In the genomic region with DNA sequence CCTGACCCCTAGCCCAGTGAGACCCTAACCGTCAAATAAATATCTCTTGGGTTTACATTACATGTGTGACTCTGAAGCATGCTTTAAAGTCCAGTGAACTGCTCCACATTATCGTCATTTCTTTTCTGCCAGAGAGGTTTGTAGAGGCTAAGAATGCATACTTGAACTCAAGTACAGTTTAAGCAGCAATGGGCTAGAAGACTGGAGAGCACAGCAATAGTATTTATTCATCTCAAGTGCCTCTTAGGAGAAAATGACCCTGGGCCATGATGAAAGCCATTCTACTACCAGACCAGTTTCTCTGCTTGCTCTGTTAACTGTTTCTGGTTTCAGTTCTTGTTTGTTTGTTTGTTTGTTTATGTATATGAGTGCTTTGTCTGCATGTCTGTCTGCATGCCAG, we compare ENCODE assay signal across 26 mouse cellular contexts. TPM values are rescaled to one million over a fixed set of nuclear protein-coding genes. Genes with fewer than 3 reads are reported as not detected.
DNase-seq lines count a peak whose midpoint lies in the region; ATAC-seq and TF ChIP-seq lines count a peak whose summit lies in the region.
"Had no signal": no experiment of that assay in that cellular context is flagged by ENCODE, and none has a peak within 500 bp of the region (broad histone marks: within the 10 kb centered on the region; RNA-seq: fewer than 3 reads in every experiment).

No protein-coding gene starts in this region.

- peak; percentile 96 for TF ChIP-seq EP300 in lung, postnatal 0 days (IDR thresholded peaks at IDR 0.05)

- no peaks in the 10 kb centered on the region for H3K27me3 ChIP-seq in lung, embryonic 14.5 days (ENCODE audit: insufficient read depth, low read length)
- H3K27me3 ChIP-seq in lung, postnatal 0 days (replicated peaks; ENCODE audit: insufficient read depth, low read length), result no peaks in the 10 kb centered on the region
- H3K27me3 ChIP-seq: embryonic facial prominence, embryonic 12.5 days; embryonic facial prominence, embryonic 15.5 days had no signal

- ATAC-seq in lung, embryonic 14.5 days (ENCODE audit: insufficient read depth), result peak; percentile 58; the same call in 1 of the 2 replicates
- ATAC-seq in lung, postnatal 0 days, result peak; percentile 95
- ATAC-seq: activated CD4-positive, CD25-positive, alpha-beta regulatory T cell, adult 4 months; forebrain, embryonic 14.5 days; forebrain, postnatal 0 days; hindbrain, postnatal 0 days had no signal

- no peaks in the 10 kb centered on the region for H3K36me3 ChIP-seq in lung, embryonic 14.5 days (ENCODE audit: insufficient read depth)
- no peaks in the 10 kb centered on the region for H3K36me3 ChIP-seq in lung, postnatal 0 days (ENCODE audit: insufficient read depth, low read length)
- H3K36me3 ChIP-seq: embryonic facial prominence, embryonic 12.5 days; embryonic facial prominence, embryonic 15.5 days; heart, embryonic 10.5 days; heart, embryonic 13.5 days had no signal

- H3K4me1 ChIP-seq in lung, embryonic 14.5 days (ENCODE audit: insufficient read depth), result peaks cover 5% of the 10 kb centered on the region; the same call in 1 of the 2 replicates
- no peaks in the 10 kb centered on the region for H3K4me1 ChIP-seq in lung, adult 2 months (ENCODE audit: control insufficient read depth, insufficient read depth, low read length)
- H3K4me1 ChIP-seq in lung, postnatal 0 days (ENCODE audit: insufficient read depth, low read depth, low read length), result peaks cover 4% of the 10 kb centered on the region; the same call in 1 of the 2 replicates

- H3K27ac ChIP-seq in lung, embryonic 14.5 days (ENCODE audit: low read depth), result no peak overlapping the region
- no peak overlapping the region for H3K27ac ChIP-seq in lung, postnatal 0 days (ENCODE audit: low read length)
- H3K27ac ChIP-seq: embryonic facial prominence, embryonic 12.5 days; embryonic facial prominence, embryonic 15.5 days; heart, adult 2 months; heart, embryonic 10.5 days; heart, embryonic 13.5 days; hindbrain, embryonic 14.5 days; hindbrain, postnatal 0 days had no signal

- no peak for TF ChIP-seq CTCF in lung, embryonic 14.5 days (IDR thresholded peaks at IDR 0.05; ENCODE audit: low read depth)
- TF ChIP-seq CTCF in lung, adult 2 months (IDR thresholded peaks at IDR 0.05; ENCODE audit: insufficient read depth, low read length), result no peak
- no peak for TF ChIP-seq CTCF in lung, postnatal 0 days (IDR thresholded peaks at IDR 0.05)

- peak; percentile 65 for DNase-seq in lung, embryonic 14.5 days
- no peak for DNase-seq in lung, adult 2 months
- peak; percentile 92 for DNase-seq in lung, postnatal 0 days (ENCODE audit: low spot score)
- DNase-seq in lung, postnatal 25 days (ENCODE audit: low spot score), result peak; percentile 83
- DNase-seq in adrenal gland, adult 8-10 months, result no peak
- DNase-seq in layer of hippocampus, adult 18-20 months (ENCODE audit: low spot score in 2 of 2), result no peak
- DNase-seq: adrenal gland, postnatal 10 days; adrenal gland, postnatal 36 days; cerebellum, adult 11 months; cerebellum, adult 2 months; cerebellum, adult 9-11 months; forebrain, postnatal 0 days; gastrocnemius, postnatal 36 days; heart, adult 2 months; heart, postnatal 14 days; heart, postnatal 4 days had no signal

- no peak overlapping the region for H3K4me2 ChIP-seq in lung, embryonic 14.5 days
- H3K4me2 ChIP-seq in lung, postnatal 0 days (replicated peaks; ENCODE audit: low read depth, low read length), result no peak overlapping the region
- H3K4me2 ChIP-seq: embryonic facial prominence, embryonic 12.5 days; embryonic facial prominence, embryonic 15.5 days; heart, embryonic 13.5 days; hindbrain, embryonic 14.5 days had no signal

- no peak overlapping the region for H3K4me3 ChIP-seq in lung, embryonic 14.5 days (ENCODE audit: low read depth, low read length)
- H3K4me3 ChIP-seq in lung, adult 2 months (replicated peaks; ENCODE audit: extremely low read depth, low read depth, low read length), result no peak overlapping the region
- no peak overlapping the region for H3K4me3 ChIP-seq in lung, postnatal 0 days (ENCODE audit: low read depth, low read length)
- H3K4me3 ChIP-seq: embryonic facial prominence, embryonic 12.5 days; embryonic facial prominence, embryonic 15.5 days; heart, adult 2 months; heart, embryonic 10.5 days; heart, embryonic 13.5 days had no signal

- WGBS in lung, embryonic 14.5 days, result 23% methylated on average over 2 of the region's 2 CpGs
- 46% methylated on average over 2 of the region's 2 CpGs for WGBS in lung, adult 2 months
- 32% methylated on average over 2 of the region's 2 CpGs for WGBS in lung, postnatal 0 days

- no peak for TF ChIP-seq POLR2A in lung, adult 2 months (IDR thresholded peaks at IDR 0.05; ENCODE audit: borderline replicate concordance, extremely low read depth, low read depth, low read length)

- H3K9me3 ChIP-seq in lung, embryonic 14.5 days (ENCODE audit: low read depth, low read length), result no peaks in the 10 kb centered on the region
- H3K9me3 ChIP-seq in lung, postnatal 0 days (ENCODE audit: low read length), result no peaks in the 10 kb centered on the region
- H3K9me3 ChIP-seq: embryonic facial prominence, embryonic 12.5 days; embryonic facial prominence, embryonic 15.5 days; heart, embryonic 10.5 days; heart, embryonic 13.5 days had no signal

- H3K9ac ChIP-seq in lung, embryonic 14.5 days, result no peak overlapping the region
- no peak overlapping the region for H3K9ac ChIP-seq in lung, postnatal 0 days (replicated peaks; ENCODE audit: low read depth)
- H3K9ac ChIP-seq: embryonic facial prominence, embryonic 12.5 days; embryonic facial prominence, embryonic 15.5 days; forebrain, postnatal 0 days; heart, embryonic 13.5 days; hindbrain, embryonic 14.5 days had no signal

RNA-seq across cellular contexts. Expression of a gene that starts 38.9 kb away (rescaled TPM):
- 0.05 and 0.08 TPM in 2 replicates for polyA plus RNA-seq in lung, embryonic 14.5 days (2014; fragmentation: Nextera tagmentation; extraction: Ambion mirVana)
- polyA plus RNA-seq in lung, adult 2 months (2012; rRNA removed), result 0.07 and 0.11 TPM in 2 replicates
- polyA plus RNA-seq in lung, postnatal 0 days (2015; fragmentation: Nextera tagmentation; extraction: Ambion mirVana), result 0.06 and 0.24 TPM in 2 replicates
- total RNA-seq in adrenal gland, adult 8-10 months (2022), result under 1 TPM; 0.07 to 0.12 (median 0.10) TPM
- under 1 TPM in 1 of 2 experiments, not detected in 1; 0.07 TPM for total RNA-seq in layer of hippocampus, adult 18-20 months (2021)
- total RNA-seq: adrenal gland, postnatal 36 days; gastrocnemius, adult 8-10 months; gastrocnemius, postnatal 36 days; granulocyte monocyte progenitor cell, adult 5-6 weeks; heart, adult 2 months; heart, postnatal 14 days; heart, postnatal 4 days had no signal
- polyA plus RNA-seq: activated CD4-positive, CD25-positive, alpha-beta regulatory T cell, adult 4 months; cerebellum, adult 2 months; heart, embryonic 10.5 days; heart, embryonic 13.5 days had no signal

RNA-seq across cellular contexts. Expression of a gene that starts 39.0 kb away (rescaled TPM):
- 27.3 and 29.1 TPM in 2 replicates for polyA plus RNA-seq in lung, embryonic 14.5 days (2014; fragmentation: Nextera tagmentation; extraction: Ambion mirVana)
- polyA plus RNA-seq in lung, adult 2 months (2012; rRNA removed), result 9.5 and 10.9 TPM in 2 replicates
- 17.0 and 20.5 TPM in 2 replicates for polyA plus RNA-seq in lung, postnatal 0 days (2015; fragmentation: Nextera tagmentation; extraction: Ambion mirVana)
- 10 to 100 TPM; 32.4 to 41.5 (median 36.8) TPM for total RNA-seq in adrenal gland, adult 8-10 months (2022)
- 10 to 100 TPM; 59.0 to 64.8 TPM for total RNA-seq in layer of hippocampus, adult 18-20 months (2021)

Comparison
In these comparisons a context has a peak if more than half of its experiments do, and no peak if none do; other contexts are left out.
1. DNase-seq: peak in lung, embryonic 14.5 days (single experiment), lung, postnatal 0 days (single experiment) and lung, postnatal 25 days (single experiment); none in lung, adult 2 months (single experiment), adrenal gland, adult 8-10 months (single experiment) and layer of hippocampus, adult 18-20 months (0 of 2).